Mouse (Mus musculus) erythroblast, embryonic 14.5 days (primary cell): ENCODE results near the gene Cacna1c.

ENCODE experiments used
- GATA1 ChIP-seq: IDR thresholded peaks from 2 replicates; pipeline ENCODE4 v1.6.1; 2012; ENCODE audit warnings: low read length, inconsistent platforms, mixed read lengths
- TAL1 ChIP-seq: IDR thresholded peaks from 3 replicates; pipeline ENCODE4 v1.6.1; 2012; ENCODE audit warnings: low read length, inconsistent platforms, mixed read lengths

- TF ChIP-seq GATA1 (no peak), TAL1 (no peak)
Observed at GRCm38 (mm10) chr6:118777457-118777856, 418.8 kb downstream of the Cacna1c start.
